Mouse (Mus musculus) testis, adult 2 months (tissue): Measurements from ENCODE around the gene Sem1. TPM values are rescaled to one million over a fixed set of nuclear protein-coding genes. Genes with fewer than 3 reads are reported as not detected.

Source experiments
- H3K27ac ChIP-seq: fragments of 200-500 bp; 2 replicates; pipeline ENCODE4 v1.5.1; 2012; ENCODE audit warnings: low read depth, low read length; ENCODE audit not compliant: control insufficient read depth, insufficient read depth
- H3K27me3 ChIP-seq: fragments of 200-500 bp; 2 replicates; pipeline ENCODE4 v1.6.1; 2012; ENCODE audit warnings: mild to moderate bottlenecking, low read length, moderate library complexity; ENCODE audit not compliant: control insufficient read depth, insufficient read depth
- H3K36me3 ChIP-seq: fragments of 200-500 bp; 2 replicates; pipeline ENCODE4 v1.6.1; 2012; ENCODE audit warnings: mild to moderate bottlenecking, low read length; ENCODE audit not compliant: control insufficient read depth, insufficient read depth
- H3K4me1 ChIP-seq: fragments of 200-500 bp; 2 replicates; pipeline ENCODE4 v1.6.1; 2012; ENCODE audit warnings: low read length; ENCODE audit not compliant: control insufficient read depth, insufficient read depth
- H3K4me3 ChIP-seq: fragments of 200-500 bp; 2 replicates; pipeline ENCODE4 v1.5.1; 2012; ENCODE audit warnings: low read depth, mild to moderate bottlenecking, low read length, moderate library complexity, mixed read lengths; ENCODE audit not compliant: control insufficient read depth
- CTCF ChIP-seq: fragments of 200-500 bp; IDR thresholded peaks from 2 replicates; pipeline ENCODE4 v1.5.1; 2012; ENCODE audit warnings: low read depth, mild to moderate bottlenecking, inconsistent platforms, low read length, moderate library complexity; ENCODE audit not compliant: control insufficient read depth, insufficient read depth, insufficient replicate concordance
- POLR2A ChIP-seq: fragments of 200-500 bp; IDR thresholded peaks from 2 replicates; pipeline ENCODE4 v1.6.1; 2012; ENCODE audit warnings: low read depth, mild to moderate bottlenecking, inconsistent platforms, low read length, moderate library complexity; ENCODE audit not compliant: control insufficient read depth
- polyA plus RNA-seq: library from polyadenylated mRNA; depleted of rRNA; stranded (reverse); fragments of >200 nt; gene quantifications from 2 replicates; pipeline ENCODE4 v1.2.3, GENCODE M21; 2012

Sem1 gene
- polyA plus RNA-seq, 1 experiment, result 32.7 TPM

DNA sequence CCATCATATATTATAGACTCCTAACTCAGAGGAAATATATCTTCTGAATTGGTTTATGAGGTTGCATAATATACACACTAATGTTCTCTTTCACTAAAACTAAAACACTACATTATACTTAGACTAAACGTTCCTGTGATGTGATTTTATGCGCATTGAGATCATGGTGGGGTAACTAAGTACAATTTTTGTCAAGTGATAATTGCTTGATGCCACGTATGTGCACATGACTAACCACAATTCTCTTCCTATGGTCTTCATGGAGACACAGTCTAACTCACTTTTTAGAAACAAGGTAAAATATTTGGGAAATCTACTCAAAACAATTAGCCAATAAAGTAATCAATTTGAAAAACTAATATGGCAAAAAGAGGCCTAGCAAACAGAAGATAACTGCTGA, 1.2 kb downstream of the Sem1 start:
- no peaks in the 10 kb centered on the region for H3K27me3 ChIP-seq
- H3K4me1 ChIP-seq, result no peaks in the 10 kb centered on the region
- H3K27ac ChIP-seq, result no peak overlapping the region
- peak overlapping the region; percentile 85; the same call in 1 of the 2 replicates for H3K4me3 ChIP-seq
- no peaks in the 10 kb centered on the region for H3K36me3 ChIP-seq
- no peak for TF ChIP-seq POLR2A
- TF ChIP-seq CTCF, result no peak

DNA sequence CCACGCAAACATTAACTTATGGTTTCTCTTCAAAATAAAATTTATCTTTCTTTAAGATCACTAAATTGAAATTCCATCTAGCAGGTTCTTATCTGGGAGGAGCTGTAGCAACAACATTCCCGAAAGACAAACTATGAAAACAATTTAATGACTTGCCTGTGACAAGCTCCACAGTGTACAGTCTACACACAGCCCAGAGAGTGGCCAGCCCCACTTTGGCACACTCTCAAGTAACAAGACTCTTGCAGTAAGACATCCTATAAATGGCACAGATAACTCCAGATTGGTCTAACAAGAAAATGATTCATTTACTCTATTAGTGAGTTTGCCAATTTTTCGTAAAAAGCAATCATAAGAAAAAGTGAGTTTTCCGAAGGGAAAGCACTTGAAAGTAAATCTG, 2.7 kb downstream of the Sem1 start:
- no peak overlapping the region for H3K4me3 ChIP-seq
- H3K27me3 ChIP-seq, result no peaks in the 10 kb centered on the region
- no peaks in the 10 kb centered on the region for H3K4me1 ChIP-seq
- no peak overlapping the region for H3K27ac ChIP-seq
- no peak for TF ChIP-seq CTCF
- TF ChIP-seq POLR2A, result no peak
- H3K36me3 ChIP-seq, result no peaks in the 10 kb centered on the region

DNA sequence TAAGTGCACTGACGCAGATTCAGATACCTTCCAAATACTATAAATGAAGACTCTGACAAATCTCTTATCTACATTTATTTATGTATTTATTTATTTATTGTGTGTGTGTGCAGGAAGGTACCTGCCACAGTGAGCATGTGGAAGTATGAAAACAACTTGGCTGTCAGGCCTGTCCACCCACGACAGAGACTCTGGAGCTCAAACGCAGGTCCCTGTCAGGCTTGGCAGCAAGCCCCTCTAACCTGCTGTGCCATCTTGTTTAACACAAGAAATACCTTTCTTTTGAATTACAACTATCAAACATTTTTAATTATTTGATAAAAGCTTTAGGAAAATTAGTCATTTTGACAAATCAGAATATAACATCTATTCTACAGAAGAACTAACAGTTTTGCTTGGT, 10.0 kb downstream of the Sem1 start:
- no peaks in the 10 kb centered on the region for H3K36me3 ChIP-seq
- H3K4me3 ChIP-seq, result no peak overlapping the region
- no peaks in the 10 kb centered on the region for H3K27me3 ChIP-seq
- peaks cover 2% of the 10 kb centered on the region; the same call in 1 of the 2 replicates for H3K4me1 ChIP-seq
- TF ChIP-seq POLR2A (no peak), CTCF (no peak)
- H3K27ac ChIP-seq, result no peak overlapping the region

DNA sequence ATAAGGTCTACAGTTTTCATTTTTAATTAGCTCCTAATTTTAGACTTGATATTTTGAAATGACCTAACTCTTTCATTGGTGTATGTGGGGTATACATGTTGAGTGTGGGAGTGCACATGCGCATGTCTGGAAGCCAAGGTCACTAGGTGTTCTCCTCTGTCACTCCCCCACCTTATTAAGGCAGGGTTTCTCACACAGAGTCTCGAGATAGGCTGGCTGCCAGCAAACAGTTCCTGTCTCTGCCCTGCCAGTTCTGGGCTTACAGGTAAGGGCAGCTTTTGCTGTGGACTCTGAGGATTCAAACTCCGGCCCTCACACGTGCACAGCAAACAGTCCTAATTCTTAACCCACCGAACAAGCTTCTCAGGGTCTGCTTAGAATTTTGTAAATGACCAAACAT, 14.8 kb downstream of the Sem1 start:
- peaks cover 2% of the 10 kb centered on the region; the same call in 1 of the 2 replicates for H3K4me1 ChIP-seq
- no peak overlapping the region for H3K27ac ChIP-seq
- H3K36me3 ChIP-seq, result no peaks in the 10 kb centered on the region
- no peaks in the 10 kb centered on the region for H3K27me3 ChIP-seq
- TF ChIP-seq CTCF, result no peak
- TF ChIP-seq POLR2A, result no peak
- H3K4me3 ChIP-seq, result no peak overlapping the region

DNA sequence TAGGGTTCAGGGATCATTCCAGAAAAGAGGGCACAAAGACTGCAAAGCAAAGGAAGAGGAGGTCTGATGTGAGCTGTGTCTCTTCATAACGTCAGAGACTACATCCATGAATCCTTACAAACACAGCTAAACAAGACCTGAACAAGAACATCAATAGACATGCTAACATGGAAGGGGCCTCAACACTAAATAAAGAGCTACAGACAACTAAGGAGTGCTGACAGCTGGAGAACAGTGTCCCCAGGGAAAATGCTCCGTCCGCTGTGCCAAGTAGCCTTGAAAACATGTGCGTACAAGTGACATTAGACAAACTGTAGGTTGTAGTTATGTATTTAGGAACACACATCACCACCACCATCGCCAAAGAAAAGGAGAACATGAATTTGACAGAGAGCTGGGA, 15.7 kb downstream of the Sem1 start:
- no peak for TF ChIP-seq POLR2A
- TF ChIP-seq CTCF, result no peak
- Histone ChIP-seq H3K4me3 (no peak overlapping the region), H3K27me3 (no peaks in the 10 kb centered on the region), H3K27ac (no peak overlapping the region), H3K36me3 (no peaks in the 10 kb centered on the region), H3K4me1 (peaks cover 2% of the 10 kb centered on the region; the same call in 1 of the 2 replicates)

DNA sequence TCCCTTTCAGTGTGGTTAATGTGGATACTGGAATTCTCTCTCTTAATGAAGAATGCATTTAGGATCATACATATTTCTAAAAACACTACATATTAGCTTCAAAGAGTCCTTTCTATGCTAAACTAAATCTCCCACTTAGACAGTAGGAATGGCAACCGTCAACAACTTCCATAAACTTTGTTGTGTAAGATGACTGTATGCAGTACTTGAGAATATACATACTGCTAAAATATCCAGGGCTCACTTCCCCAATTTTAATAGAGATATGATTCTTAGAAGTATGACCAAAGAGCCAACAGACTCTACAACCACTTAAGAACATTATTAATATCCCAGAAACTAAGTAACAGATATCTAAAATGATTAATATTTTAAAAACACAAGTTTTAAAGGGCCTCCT, 20.8 kb downstream of the Sem1 start:
- TF ChIP-seq CTCF, result no peak
- TF ChIP-seq POLR2A, result no peak

DNA sequence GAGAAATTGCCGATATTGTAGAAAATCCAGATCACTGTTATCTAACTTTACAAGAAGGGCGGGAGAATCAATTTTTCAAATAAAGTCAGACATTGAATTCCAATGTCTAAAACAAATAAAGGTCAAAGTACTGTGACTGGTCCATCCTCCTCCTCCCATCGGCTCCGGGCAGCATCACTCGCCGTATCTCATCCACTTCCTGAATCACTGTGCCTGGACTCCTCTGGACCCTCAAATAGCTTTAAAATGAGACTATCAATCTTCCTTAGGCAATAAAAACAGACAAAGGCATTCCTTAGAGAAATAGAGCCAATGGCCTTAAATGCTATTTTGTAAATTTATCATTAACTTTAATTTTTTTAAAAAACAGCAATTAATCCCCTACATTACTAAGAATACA, 26.5 kb downstream of the Sem1 start:
- TF ChIP-seq CTCF, result no peak
- no peak for TF ChIP-seq POLR2A
- H3K27me3 ChIP-seq, result no peaks in the 10 kb centered on the region
- H3K4me3 ChIP-seq, result no peak overlapping the region
- no peak overlapping the region for H3K27ac ChIP-seq
- no peaks in the 10 kb centered on the region for H3K36me3 ChIP-seq
- no peaks in the 10 kb centered on the region for H3K4me1 ChIP-seq

More for the DNA sequence above, 20.8 kb downstream of the Sem1 start:
- Histone ChIP-seq H3K4me3 (no peak overlapping the region), H3K4me1 (no peaks in the 10 kb centered on the region), H3K36me3 (no peaks in the 10 kb centered on the region), H3K27me3 (no peaks in the 10 kb centered on the region), H3K27ac (no peak overlapping the region)

DNA sequence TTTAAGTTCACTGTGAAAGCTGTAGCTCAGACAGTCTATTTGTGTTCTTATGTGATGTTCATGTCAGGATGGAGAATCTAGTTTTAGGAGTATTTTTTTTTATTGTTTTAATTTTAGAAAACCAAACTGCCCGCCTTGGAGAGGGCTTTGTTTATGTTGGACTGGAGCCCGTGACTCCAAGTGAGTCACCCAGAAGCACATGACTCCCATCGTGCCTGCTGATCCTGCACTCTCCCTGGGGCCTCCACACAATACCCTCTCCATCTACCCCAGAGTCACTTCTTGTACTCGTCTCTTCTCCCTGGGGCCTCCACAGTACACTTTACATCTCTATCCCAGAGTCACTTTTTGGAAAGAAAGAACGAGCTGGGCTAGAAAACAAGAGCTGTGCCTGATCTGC, 30.5 kb downstream of the Sem1 start:
- Histone ChIP-seq H3K4me3 (no peak overlapping the region), H3K27me3 (no peaks in the 10 kb centered on the region), H3K27ac (no peak overlapping the region), H3K4me1 (no peaks in the 10 kb centered on the region), H3K36me3 (no peaks in the 10 kb centered on the region)
- no peak for TF ChIP-seq POLR2A
- TF ChIP-seq CTCF, result no peak
